Mouse (Mus musculus) spleen, adult 2 months (tissue): ENCODE results near the gene Dab2ip. TPM values are rescaled to one million over a fixed set of nuclear protein-coding genes. Genes with fewer than 3 reads are reported as not detected.

Experiments
- DNase-seq, 2 experiments: peaks; one replicate each; pipeline versions ENCODE4 v3.0.0 to v3.0.0-alpha.2; 2012 to 2021; ENCODE audit warnings: low spot score in 2 of 2, low read depth in 1 of 2
- H3K27ac ChIP-seq: fragments of 200-500 bp; 2 replicates; pipeline ENCODE4 v1.5.1; 2012; ENCODE audit warnings: low read length, inconsistent platforms; ENCODE audit not compliant: insufficient read depth
- H3K27me3 ChIP-seq: fragments of 200-500 bp; 2 replicates; pipeline ENCODE4 v1.6.1; 2012; ENCODE audit warnings: mild to moderate bottlenecking, moderate library complexity, low read length, inconsistent platforms; ENCODE audit not compliant: control insufficient read depth, insufficient read depth
- H3K36me3 ChIP-seq: fragments of 200-500 bp; 2 replicates; pipeline ENCODE4 v1.6.1; 2012; ENCODE audit warnings: mild to moderate bottlenecking, low read length, inconsistent platforms; ENCODE audit not compliant: control insufficient read depth, insufficient read depth
- H3K4me1 ChIP-seq: fragments of 200-500 bp; 2 replicates; pipeline ENCODE4 v1.6.1; 2011; ENCODE audit warnings: inconsistent platforms; ENCODE audit not compliant: control insufficient read depth, insufficient read depth, insufficient read length
- H3K4me3 ChIP-seq: fragments of 200-500 bp; 2 replicates; pipeline ENCODE4 v1.5.1; 2011; ENCODE audit warnings: mild to moderate bottlenecking, inconsistent platforms; ENCODE audit not compliant: insufficient read depth, insufficient read length; ENCODE audit errors: extremely low read depth
- CTCF ChIP-seq: fragments of 200-500 bp; IDR thresholded peaks from 2 replicates; pipeline ENCODE4 v1.5.1; 2011; ENCODE audit warnings: mild to moderate bottlenecking, inconsistent platforms; ENCODE audit not compliant: insufficient read depth, insufficient read length, insufficient replicate concordance; ENCODE audit errors: extremely low read depth
- POLR2A ChIP-seq: fragments of 200-500 bp; IDR thresholded peaks from 2 replicates; pipeline ENCODE4 v1.6.1; 2011; ENCODE audit warnings: low read depth, low read length, inconsistent platforms
- WGBS: fragments of 180-500 bp; shearing (Covaris S2); methylation state at CpG from one replicate; pipeline ENCODE4 v1.1.7; 2018; 5-methylcytosine and 5-hydroxymethylcytosine counted together
- polyA plus RNA-seq: library from polyadenylated mRNA; depleted of rRNA; stranded (reverse); fragments of >200 nt; gene quantifications from 2 replicates; pipeline ENCODE4 v1.2.3, GENCODE M21; 2012

Dab2ip gene
- polyA plus RNA-seq, 1 experiment, result 21.0 TPM

- TF ChIP-seq CTCF (no peak), POLR2A (no peak)
- Histone ChIP-seq H3K27me3 (0 out of 2 replicates have a peak, but pooled peaks cover 2% of the 10 kb centered on the region), H3K36me3 (no peaks in the 10 kb centered on the region), H3K4me1 (peaks cover 4% of the 10 kb centered on the region; the same call in 1 of the 2 replicates), H3K4me3 (no peak overlapping the region), H3K27ac (no peak overlapping the region)
- DNase-seq, result no peak
- 89% methylated on average over 8 of the region's 8 CpGs for WGBS
Observed at GRCm38 (mm10) chr2:35667746-35668145, 109.7 kb downstream of the Dab2ip start.

GRCm38 (mm10) chr2:35669217-35669616, 111.2 kb downstream of the Dab2ip start:
- H3K27ac ChIP-seq, result no peak overlapping the region
- no peak for DNase-seq
- no peaks in the 10 kb centered on the region for H3K27me3 ChIP-seq
- no peak overlapping the region for H3K4me3 ChIP-seq
- H3K36me3 ChIP-seq, result no peaks in the 10 kb centered on the region
- WGBS, result 74% methylated on average over 4 of the region's 4 CpGs
- H3K4me1 ChIP-seq, result peaks cover 4% of the 10 kb centered on the region; the same call in 1 of the 2 replicates
- TF ChIP-seq CTCF, result no peak
- TF ChIP-seq POLR2A, result no peak

GRCm38 (mm10) chr2:35669748-35670147, 111.7 kb downstream of the Dab2ip start:
- Histone ChIP-seq H3K4me3 (no peak overlapping the region), H3K4me1 (peaks cover 4% of the 10 kb centered on the region; the same call in 1 of the 2 replicates), H3K27me3 (no peaks in the 10 kb centered on the region), H3K27ac (no peak overlapping the region), H3K36me3 (no peaks in the 10 kb centered on the region)
- TF ChIP-seq CTCF, result no peak
- TF ChIP-seq POLR2A, result no peak
- WGBS, result 62% methylated on average over 4 of the region's 4 CpGs
- DNase-seq, result no peak

- Histone ChIP-seq H3K27me3 (no peaks in the 10 kb centered on the region), H3K4me1 (peaks cover 4% of the 10 kb centered on the region; the same call in 1 of the 2 replicates), H3K27ac (no peak overlapping the region), H3K4me3 (no peak overlapping the region), H3K36me3 (no peaks in the 10 kb centered on the region)
- 94% methylated on average over 9 of the region's 9 CpGs for WGBS
- DNase-seq, result no peak
- TF ChIP-seq POLR2A, result no peak
- TF ChIP-seq CTCF, result no peak
Observed at GRCm38 (mm10) chr2:35670300-35670699, 112.2 kb downstream of the Dab2ip start.

- H3K4me3 ChIP-seq, result no peak overlapping the region
- H3K36me3 ChIP-seq, result no peaks in the 10 kb centered on the region
- no peak for TF ChIP-seq CTCF
- no peak for TF ChIP-seq POLR2A
- no peaks in the 10 kb centered on the region for H3K27me3 ChIP-seq
- no peak for DNase-seq
- H3K4me1 ChIP-seq, result peaks cover 4% of the 10 kb centered on the region; the same call in 1 of the 2 replicates
- no peak overlapping the region for H3K27ac ChIP-seq
- WGBS, result 66% methylated on average over 9 of the region's 9 CpGs
Observed at GRCm38 (mm10) chr2:35671980-35672910, 114.2 kb downstream of the Dab2ip start.

GRCm38 (mm10) chr2:35673181-35673580, 115.1 kb downstream of the Dab2ip start:
- Histone ChIP-seq H3K27me3 (no peaks in the 10 kb centered on the region), H3K4me3 (no peak overlapping the region), H3K36me3 (no peaks in the 10 kb centered on the region), H3K4me1 (peaks cover 4% of the 10 kb centered on the region; the same call in 1 of the 2 replicates), H3K27ac (no peak overlapping the region)
- no peak for TF ChIP-seq CTCF
- no peak for TF ChIP-seq POLR2A
- 83% methylated on average over 3 of the region's 3 CpGs for WGBS
- no peak for DNase-seq

- TF ChIP-seq CTCF, result no peak
- TF ChIP-seq POLR2A, result no peak
- no peaks in the 10 kb centered on the region for H3K27me3 ChIP-seq
- DNase-seq, result no peak
- WGBS, result 80% methylated on average over 3 of the region's 3 CpGs
- no peak overlapping the region for H3K27ac ChIP-seq
- H3K36me3 ChIP-seq, result no peaks in the 10 kb centered on the region
- peaks cover 4% of the 10 kb centered on the region; the same call in 1 of the 2 replicates for H3K4me1 ChIP-seq
- H3K4me3 ChIP-seq, result no peak overlapping the region
Observed at GRCm38 (mm10) chr2:35673986-35674385, 115.9 kb downstream of the Dab2ip start.
